Mouse (Mus musculus): Measurements from ENCODE around the gene Tox3. TPM values are rescaled to one million over a fixed set of nuclear protein-coding genes. Genes with fewer than 3 reads are reported as not detected.

Tox3 gene
- total RNA-seq, 1 experiment from 2014 or later: 5.4 TPM

- DNase-seq: no peak
Observed at GRCm38 (mm10) chr8:90243957-90244356, 104.2 kb downstream of the Tox3 start.

DNA sequence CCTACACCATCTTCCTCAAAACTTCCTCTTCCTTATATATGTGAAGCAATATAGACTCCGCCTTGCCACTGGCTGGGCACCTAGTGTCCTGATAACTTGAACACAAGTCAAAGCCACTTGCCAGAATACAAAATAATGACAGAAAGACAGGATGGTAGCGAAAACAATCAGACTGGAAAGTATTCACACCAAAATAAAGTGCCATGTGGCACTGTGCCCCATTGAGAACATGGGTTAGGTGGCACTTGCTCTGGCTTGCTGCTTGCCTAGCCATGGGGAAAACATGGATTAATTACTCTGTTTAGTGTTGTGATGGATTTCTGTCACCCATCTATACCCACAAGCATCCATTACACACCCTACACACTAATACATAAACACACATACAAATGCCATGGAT, 105.8 kb downstream of the Tox3 start:
- DNase-seq: no peak

- no peak for DNase-seq
Observed at GRCm38 (mm10) chr8:90241461-90241860, 106.7 kb downstream of the Tox3 start.

DNA sequence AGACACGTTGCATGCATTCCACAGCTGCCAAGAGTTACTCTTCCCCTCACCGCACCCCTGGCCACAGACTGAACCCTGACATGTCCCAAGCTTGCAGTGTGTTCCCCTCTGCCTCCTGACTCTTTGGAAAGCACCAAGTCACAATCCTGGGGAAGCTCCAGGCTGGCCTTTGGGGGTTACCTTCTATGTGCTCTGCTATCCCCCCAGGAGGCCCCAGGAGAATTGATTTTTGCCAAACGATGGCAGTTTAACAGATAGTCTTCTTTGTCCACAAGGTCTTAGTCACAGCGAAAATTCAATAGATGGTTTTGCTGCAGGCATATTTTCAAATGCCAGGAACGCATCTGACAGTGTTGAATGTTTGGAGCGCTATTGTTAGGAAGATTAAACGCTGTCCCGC, 115.6 kb downstream of the Tox3 start:
- no peak for DNase-seq

DNA sequence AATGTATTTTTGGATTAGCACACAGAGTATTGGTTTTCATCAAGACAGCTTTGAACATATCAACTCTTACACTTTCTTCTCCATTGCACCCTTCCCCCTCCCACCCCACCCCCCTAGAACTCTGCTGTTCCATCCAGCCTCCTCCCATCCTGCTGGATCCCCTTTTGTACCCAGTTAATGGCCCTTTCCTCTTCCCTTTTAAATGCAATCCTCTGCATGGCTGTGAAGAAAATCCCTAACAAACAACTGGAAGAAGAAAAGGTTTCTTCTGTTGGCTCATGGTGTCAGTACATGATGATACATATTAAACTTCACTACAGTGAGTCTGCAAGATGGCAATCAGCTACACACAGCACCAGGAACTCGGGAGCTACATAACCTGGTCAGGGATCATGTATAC, 124.0 kb downstream of the Tox3 start:
- no peak for DNase-seq

- no peak for DNase-seq
Observed at GRCm38 (mm10) chr8:90209105-90210037, 138.8 kb downstream of the Tox3 start.
